Mouse (Mus musculus) heart, embryonic 14.5 days (tissue): Measurements from ENCODE around the gene Ganc. TPM values are rescaled to one million over a fixed set of nuclear protein-coding genes. Genes with fewer than 3 reads are reported as not detected.

Experiments used
- ATAC-seq: fragments of 200-750 bp; cut with Nextera tagmentation; 2 replicates; pipeline ENCODE4 v1.8.0; 2017; ENCODE audit warnings: low read depth, moderate TSS enrichment; ENCODE audit not compliant: insufficient number of reproducible peaks, insufficient read depth, low FRiP score
- H3K27ac ChIP-seq, 2 experiments: fragments of 200-500 bp in 1 of 2; fragments of 300-500 bp in 1 of 2; sonication (generic) in 1 of 2; replicated peaks in 1 of 2; 2 replicates each; pipeline ENCODE4 v1.5.1; 2012 to 2014; ENCODE audit warnings: low read depth in 2 of 2, low read length in 2 of 2, control low read depth in 1 of 2, mild to moderate bottlenecking in 1 of 2, mixed read lengths in 1 of 2; ENCODE audit not compliant: control insufficient read depth in 1 of 2, insufficient read depth in 1 of 2
- H3K27me3 ChIP-seq: fragments of 300-500 bp; sonication (generic); 2 replicates; pipeline ENCODE4 v1.6.1; 2014; ENCODE audit warnings: mild to moderate bottlenecking, low read length, control low read depth; ENCODE audit not compliant: control insufficient read depth, insufficient read depth
- H3K36me3 ChIP-seq: fragments of 300-500 bp; sonication (generic); 2 replicates; pipeline ENCODE4 v1.6.1; 2014; ENCODE audit warnings: mild to moderate bottlenecking, control low read depth, low read length, mixed read lengths; ENCODE audit not compliant: control insufficient read depth, insufficient read depth
- H3K4me1 ChIP-seq, 2 experiments: fragments of 200-500 bp in 1 of 2; fragments of 300-500 bp in 1 of 2; sonication (generic) in 1 of 2; 2 replicates each; pipeline ENCODE4 v1.6.1; 2012 to 2014; ENCODE audit warnings: low read length in 2 of 2, control low read depth in 1 of 2, mixed read lengths in 1 of 2; ENCODE audit not compliant: control insufficient read depth in 2 of 2, insufficient read depth in 2 of 2
- H3K4me2 ChIP-seq: fragments of 300-500 bp; sonication (generic); 2 replicates; pipeline ENCODE4 v1.6.1; 2014; ENCODE audit warnings: mild to moderate bottlenecking, low read length
- H3K4me3 ChIP-seq, 2 experiments: fragments of 200-500 bp in 1 of 2; fragments of 300-500 bp in 1 of 2; sonication (generic) in 1 of 2; 2 replicates each; pipeline ENCODE4 v1.5.1; 2012 to 2014; ENCODE audit warnings: low read length in 2 of 2, mild to moderate bottlenecking in 2 of 2, control low read depth in 1 of 2, low read depth in 1 of 2, moderate library complexity in 1 of 2; ENCODE audit not compliant: control insufficient read depth in 1 of 2, insufficient read depth in 1 of 2
- H3K9ac ChIP-seq: fragments of 300-500 bp; sonication (generic); 2 replicates; pipeline ENCODE4 v1.6.1; 2014; ENCODE audit warnings: mild to moderate bottlenecking, low read length
- H3K9me3 ChIP-seq: fragments of 300-500 bp; sonication (generic); 2 replicates; pipeline ENCODE4 v1.6.1; 2016; ENCODE audit warnings: low read length, control low read depth; ENCODE audit not compliant: control insufficient read depth
- WGBS: fragments of 180-500 bp; shearing (Covaris S2); extraction: QIAGEN DNeasy Blood & Tissue Kit; methylation state at CpG from one replicate; pipeline ENCODE4 v1.1.7; 2014; 5-methylcytosine and 5-hydroxymethylcytosine counted together
- polyA plus RNA-seq: library from polyadenylated mRNA; unstranded; fragments of >200 nt; fragmentation: Nextera tagmentation; extraction: Ambion mirVana; gene quantifications from 2 replicates; pipeline ENCODE4 v1.2.1, GENCODE M21; 2014

Ganc gene
- polyA plus RNA-seq, 1 experiment from 2014 or later, result 9.8 TPM

GRCm38 (mm10) chr2:120414113-120414512 is 10.4 kb downstream of the Ganc start:
- Histone ChIP-seq H3K36me3 (peaks cover 21% of the 10 kb centered on the region), H3K27me3 (no peaks in the 10 kb centered on the region), H3K4me3 (no peak overlapping the region), H3K9ac (no peak overlapping the region), H3K27ac (no peak overlapping the region), H3K9me3 (no peaks in the 10 kb centered on the region), H3K4me2 (no peak overlapping the region), H3K4me1 (no peaks in the 10 kb centered on the region)
- ATAC-seq, result no peak

GRCm38 (mm10) chr2:120414738-120415414 is 11.2 kb downstream of the Ganc start:
- H3K27me3 ChIP-seq, result no peaks in the 10 kb centered on the region
- H3K4me1 ChIP-seq, result no peaks in the 10 kb centered on the region
- ATAC-seq, result no peak
- no peak overlapping the region for H3K9ac ChIP-seq
- H3K4me2 ChIP-seq, result no peak overlapping the region
- H3K27ac ChIP-seq, result no peak overlapping the region
- no peaks in the 10 kb centered on the region for H3K9me3 ChIP-seq
- no peak overlapping the region for H3K4me3 ChIP-seq
- peaks cover 21% of the 10 kb centered on the region for H3K36me3 ChIP-seq
- 51% methylated on average over 1 of the region's 1 CpGs for WGBS

- no peak for ATAC-seq
- H3K4me2 ChIP-seq, result no peak overlapping the region
- no peaks in the 10 kb centered on the region for H3K4me1 ChIP-seq
- H3K9me3 ChIP-seq, result no peaks in the 10 kb centered on the region
- no peak overlapping the region for H3K9ac ChIP-seq
- no peak overlapping the region for H3K4me3 ChIP-seq
- no peak overlapping the region for H3K27ac ChIP-seq
- H3K27me3 ChIP-seq, result no peaks in the 10 kb centered on the region
- 83% methylated on average over 5 of the region's 5 CpGs for WGBS
- H3K36me3 ChIP-seq, result 0 out of 2 replicates have a peak, but pooled peaks cover 7% of the 10 kb centered on the region
These were observed 20.7 kb downstream of the Ganc start for GRCm38 (mm10) chr2:120424386-120424785.

- no peaks in the 10 kb centered on the region for H3K9me3 ChIP-seq
- no peak overlapping the region for H3K27ac ChIP-seq
- WGBS, result 82% methylated on average over 1 of the region's 1 CpGs
- H3K4me3 ChIP-seq, result no peak overlapping the region
- no peaks in the 10 kb centered on the region for H3K36me3 ChIP-seq
- no peak overlapping the region for H3K9ac ChIP-seq
- no peak for ATAC-seq
- H3K27me3 ChIP-seq, result no peaks in the 10 kb centered on the region
- H3K4me2 ChIP-seq, result no peak overlapping the region
- H3K4me1 ChIP-seq, result peaks cover 0 to 3% of the 10 kb centered on the region in 2 experiments; a peak in 1 of 4 replicates
These were observed 40.8 kb downstream of the Ganc start for GRCm38 (mm10) chr2:120444486-120444885.

GRCm38 (mm10) chr2:120446373-120446772 is 42.7 kb downstream of the Ganc start:
- 45% methylated on average over 10 of the region's 10 CpGs for WGBS
- Histone ChIP-seq H3K27ac (0 out of 4 replicates have a peak overlapping the region, but pooled peaks of 1 of the 2 experiments have one; percentile 28), H3K36me3 (no peaks in the 10 kb centered on the region), H3K4me2 (no peak overlapping the region), H3K4me3 (no peak overlapping the region), H3K4me1 (peaks cover 0 to 3% of the 10 kb centered on the region in 2 experiments; a peak in 1 of 4 replicates), H3K9ac (no peak overlapping the region), H3K9me3 (no peaks in the 10 kb centered on the region), H3K27me3 (no peaks in the 10 kb centered on the region)
- no peak for ATAC-seq

GRCm38 (mm10) chr2:120447306-120447705 is 43.6 kb downstream of the Ganc start:
- H3K4me3 ChIP-seq, result no peak overlapping the region
- no peak overlapping the region for H3K27ac ChIP-seq
- no peak overlapping the region for H3K9ac ChIP-seq
- H3K4me1 ChIP-seq, result peaks cover 0 to 3% of the 10 kb centered on the region in 2 experiments; a peak in 1 of 4 replicates
- H3K27me3 ChIP-seq, result no peaks in the 10 kb centered on the region
- no peaks in the 10 kb centered on the region for H3K9me3 ChIP-seq
- WGBS, result 84% methylated on average over 1 of the region's 1 CpGs
- H3K36me3 ChIP-seq, result no peaks in the 10 kb centered on the region
- no peak overlapping the region for H3K4me2 ChIP-seq
- ATAC-seq, result no peak

GRCm38 (mm10) chr2:120450724-120451123 is 47.0 kb downstream of the Ganc start:
- Histone ChIP-seq H3K27ac (no peak overlapping the region), H3K9ac (no peak overlapping the region), H3K4me1 (peaks cover 0 to 3% of the 10 kb centered on the region in 2 experiments; a peak in 1 of 4 replicates), H3K36me3 (no peaks in the 10 kb centered on the region), H3K4me3 (no peak overlapping the region), H3K9me3 (no peaks in the 10 kb centered on the region), H3K27me3 (no peaks in the 10 kb centered on the region), H3K4me2 (no peak overlapping the region)
- ATAC-seq, result no peak
- WGBS, result 57% methylated on average over 6 of the region's 6 CpGs

- H3K27me3 ChIP-seq, result no peaks in the 10 kb centered on the region
- ATAC-seq, result no peak
- no peaks in the 10 kb centered on the region for H3K36me3 ChIP-seq
- no peak overlapping the region for H3K27ac ChIP-seq
- H3K9ac ChIP-seq, result no peak overlapping the region
- H3K4me1 ChIP-seq, result no peaks in the 10 kb centered on the region
- H3K9me3 ChIP-seq, result no peaks in the 10 kb centered on the region
- no peak overlapping the region for H3K4me3 ChIP-seq
- WGBS, result 52% methylated on average over 4 of the region's 4 CpGs
- no peak overlapping the region for H3K4me2 ChIP-seq
These were observed 48.9 kb downstream of the Ganc start for GRCm38 (mm10) chr2:120452600-120452999.
